Mouse (Mus musculus) erythroblast, embryonic 14.5 days (primary cell): ENCODE data around the gene Olfr1496.

ENCODE experiments used
- GATA1 ChIP-seq: IDR thresholded peaks from 2 replicates; pipeline ENCODE4 v1.6.1; 2012; ENCODE audit warnings: low read length, inconsistent platforms, mixed read lengths
- TAL1 ChIP-seq: IDR thresholded peaks from 3 replicates; pipeline ENCODE4 v1.6.1; 2012; ENCODE audit warnings: low read length, inconsistent platforms, mixed read lengths

DNA sequence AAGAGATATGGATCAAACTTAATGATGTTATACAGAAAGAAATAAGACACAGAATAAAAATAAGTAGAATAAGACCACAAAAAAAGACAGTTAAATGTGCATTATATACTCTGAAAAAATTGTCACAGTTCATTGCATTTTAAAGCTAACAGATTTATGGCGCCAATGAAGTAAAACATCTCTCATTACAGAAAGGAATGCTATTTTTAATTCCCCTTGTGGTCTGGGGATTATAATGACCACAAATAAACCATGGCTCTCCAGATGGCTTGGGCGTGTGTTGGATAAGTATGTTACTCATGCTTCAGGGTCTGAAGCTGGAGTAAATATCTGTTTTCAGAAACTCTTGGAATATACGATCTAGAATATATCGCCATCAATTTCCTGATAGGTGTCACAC, 38.2 kb upstream of the Olfr1496 start, which contains the start of gene Olfr1494:
- TF ChIP-seq GATA1 (no peak), TAL1 (no peak)
